In genomic region chr1:75284911-75285310, GRCm38 (mm10) we compare ENCODE assay signal across 33 mouse cellular contexts. TPM values are rescaled to one million over a fixed set of nuclear protein-coding genes. Genes with fewer than 3 reads are reported as not detected.
DNase-seq lines count a peak whose midpoint lies in the region; ATAC-seq and TF ChIP-seq lines count a peak whose summit lies in the region.
"Had no signal": no experiment of that assay in that cellular context is flagged by ENCODE, and none has a peak within 500 bp of the region (broad histone marks: within the 10 kb centered on the region; RNA-seq: fewer than 3 reads in every experiment).

No protein-coding gene starts in this region.

- TF ChIP-seq EP300 in liver, postnatal 0 days (IDR thresholded peaks at IDR 0.05; ENCODE audit: low read depth), result peak; percentile 35; the same call in 1 of the 2 replicates

- no peak overlapping the region for H3K9ac ChIP-seq in liver, postnatal 0 days (replicated peaks)
- H3K9ac ChIP-seq: forebrain, postnatal 0 days; hindbrain, embryonic 12.5 days; hindbrain, embryonic 15.5 days had no signal

- H3K4me2 ChIP-seq in liver, postnatal 0 days (ENCODE audit: low read depth, low read length), result no peak overlapping the region
- H3K4me2 ChIP-seq: heart, embryonic 11.5 days; hindbrain, embryonic 12.5 days; hindbrain, embryonic 15.5 days had no signal

- 74% methylated on average over 7 of the region's 7 CpGs for WGBS in liver, postnatal 0 days (ENCODE audit: insufficient replicate concordance)

- H3K4me1 ChIP-seq in liver, postnatal 0 days (ENCODE audit: insufficient read depth), result no peaks in the 10 kb centered on the region

- H3K27me3 ChIP-seq in liver, postnatal 0 days (ENCODE audit: insufficient read depth, low read length), result no peaks in the 10 kb centered on the region
- H3K27me3 ChIP-seq: hindbrain, embryonic 12.5 days; hindbrain, embryonic 15.5 days had no signal

- no peak overlapping the region for H3K27ac ChIP-seq in liver, postnatal 0 days (ENCODE audit: low read depth)
- H3K27ac ChIP-seq: gastrocnemius, adult 2 months; hindbrain, embryonic 12.5 days; hindbrain, embryonic 15.5 days had no signal

- H3K36me3 ChIP-seq in liver, postnatal 0 days (replicated peaks; ENCODE audit: insufficient read depth, low read length), result no peaks in the 10 kb centered on the region
- H3K36me3 ChIP-seq: hindbrain, embryonic 12.5 days; hindbrain, embryonic 15.5 days had no signal

- H3K4me3 ChIP-seq in liver, postnatal 0 days (ENCODE audit: low read depth, low read length), result no peak overlapping the region
- H3K4me3 ChIP-seq: gastrocnemius, adult 2 months; hindbrain, embryonic 12.5 days; hindbrain, embryonic 15.5 days had no signal

- ATAC-seq in liver, postnatal 0 days, result peak; percentile 29; the same call in 1 of the 2 replicates
- no peak for ATAC-seq in activated CD4-positive, CD25-positive, alpha-beta regulatory T cell, adult 4 months
- ATAC-seq: CD4-positive, CD25-positive, alpha-beta regulatory T cell, adult 4 months; forebrain, embryonic 14.5 days; forebrain, postnatal 0 days had no signal

- no peak for TF ChIP-seq CTCF in liver, postnatal 0 days (IDR thresholded peaks at IDR 0.05; ENCODE audit: low read depth)

- H3K9me3 ChIP-seq in liver, postnatal 0 days (ENCODE audit: low read length), result no peaks in the 10 kb centered on the region
- H3K9me3 ChIP-seq: hindbrain, embryonic 12.5 days; hindbrain, embryonic 15.5 days had no signal

- no peak for DNase-seq in liver, postnatal 0 days
- DNase-seq in liver, result no peak
- peak; percentile 10 for DNase-seq in lung, postnatal 14 days
- DNase-seq in lung, postnatal 4 days, result no peak
- peak; percentile 20 for DNase-seq in gonadal fat pad, adult 2 months (ENCODE audit: low read depth)
- no peak for DNase-seq in gastrocnemius, postnatal 25 days
- DNase-seq: adrenal gland, postnatal 10 days; adrenal gland, postnatal 36 days; cerebellum, adult 18-20 months; cerebellum, adult 9-10 months; cerebellum, postnatal 14 days; forebrain, postnatal 0 days; gastrocnemius, adult 2 months; gastrocnemius, postnatal 14 days had no signal

RNA-seq across cellular contexts. Expression of gene Resp18, which starts 6.7 kb away (rescaled TPM):
- polyA plus RNA-seq in liver, postnatal 0 days (2015; fragmentation: Nextera tagmentation; extraction: Ambion mirVana), result not detected in 2 replicates
- polyA plus RNA-seq in gonadal fat pad, adult 2 months (2012; rRNA removed), result not detected in 2 replicates
- total RNA-seq in gastrocnemius, postnatal 25 days (2021), result not detected
- polyA plus RNA-seq in activated CD4-positive, CD25-positive, alpha-beta regulatory T cell, adult 4 months (2017; shearing (Covaris generic)), result not detected
- total RNA-seq: gastrocnemius, adult 2 months; gastrocnemius, postnatal 14 days; granulocyte monocyte progenitor cell, adult 5-6 weeks; heart, adult 8-10 months; heart, postnatal 25 days; hematopoietic stem cell, adult 5-6 weeks; MEL had no signal
- polyA plus RNA-seq: C2C12; CD4-positive, CD25-positive, alpha-beta regulatory T cell, adult 4 months; heart, postnatal 0 days had no signal

RNA-seq across cellular contexts. Expression of gene Ptprn, which starts 20.6 kb away (rescaled TPM):
- polyA plus RNA-seq in liver, postnatal 0 days (2015; fragmentation: Nextera tagmentation; extraction: Ambion mirVana), result 0.02 and 0.09 TPM in 2 replicates
- polyA plus RNA-seq in gonadal fat pad, adult 2 months (2012; rRNA removed), result 0.03 and 0.62 TPM in 2 replicates
- not detected for total RNA-seq in gastrocnemius, postnatal 25 days (2021)
- under 1 TPM; 0.37 to 0.47 TPM for polyA plus RNA-seq in activated CD4-positive, CD25-positive, alpha-beta regulatory T cell, adult 4 months (2017; shearing (Covaris generic))
- total RNA-seq: gastrocnemius, adult 2 months; granulocyte monocyte progenitor cell, adult 5-6 weeks; hematopoietic stem cell, adult 5-6 weeks; MEL had no signal

RNA-seq across cellular contexts. Expression of gene Dnpep, which starts 32.9 kb away (rescaled TPM):
- 50.5 and 52.8 TPM in 2 replicates for polyA plus RNA-seq in liver, postnatal 0 days (2015; fragmentation: Nextera tagmentation; extraction: Ambion mirVana)
- polyA plus RNA-seq in gonadal fat pad, adult 2 months (2012; rRNA removed), result 150 and 168 TPM in 2 replicates
- total RNA-seq in gastrocnemius, postnatal 25 days (2021), result 10 to 100 TPM; 46.1 to 51.4 TPM
- polyA plus RNA-seq in activated CD4-positive, CD25-positive, alpha-beta regulatory T cell, adult 4 months (2017; shearing (Covaris generic)), result 10 to 100 TPM; 57.0 to 64.9 TPM

RNA-seq across cellular contexts. Expression of gene Dnajb2, which starts 48.7 kb away (rescaled TPM):
- polyA plus RNA-seq in liver, postnatal 0 days (2015; fragmentation: Nextera tagmentation; extraction: Ambion mirVana), result 29.0 and 31.0 TPM in 2 replicates
- 37.9 and 48.4 TPM in 2 replicates for polyA plus RNA-seq in gonadal fat pad, adult 2 months (2012; rRNA removed)
- total RNA-seq in gastrocnemius, postnatal 25 days (2021), result 10 to 100 TPM; 58.4 to 60.9 TPM
- 1 to 10 TPM; 5.9 to 7.1 TPM for polyA plus RNA-seq in activated CD4-positive, CD25-positive, alpha-beta regulatory T cell, adult 4 months (2017; shearing (Covaris generic))

RNA-seq across cellular contexts. Expression of gene A630095N17Rik, which starts 53.0 kb away (rescaled TPM):
- polyA plus RNA-seq in liver, postnatal 0 days (2015; fragmentation: Nextera tagmentation; extraction: Ambion mirVana), result 0.18 TPM in 1 of 2 replicates, not detected in the other
- not detected in 2 replicates for polyA plus RNA-seq in gonadal fat pad, adult 2 months (2012; rRNA removed)
- not detected for total RNA-seq in gastrocnemius, postnatal 25 days (2021)
- not detected for polyA plus RNA-seq in activated CD4-positive, CD25-positive, alpha-beta regulatory T cell, adult 4 months (2017; shearing (Covaris generic))
- total RNA-seq: adrenal gland, adult 18-20 months; adrenal gland, postnatal 10 days; adrenal gland, postnatal 36 days; forebrain, postnatal 0 days; gastrocnemius, adult 2 months; gastrocnemius, postnatal 14 days; heart, adult 8-10 months; heart, postnatal 25 days had no signal
- polyA plus RNA-seq: C2C12; CD4-positive, CD25-positive, alpha-beta regulatory T cell, adult 4 months; embryonic facial prominence, embryonic 11.5 days; embryonic facial prominence, embryonic 14.5 days; forebrain, embryonic 11.5 days; forebrain, embryonic 14.5 days; frontal cortex, adult 2 months; heart, embryonic 11.5 days; heart, embryonic 14.5 days; heart, postnatal 0 days; hindbrain, embryonic 12.5 days; hindbrain, embryonic 15.5 days had no signal

Comparison
In these comparisons a context has a peak if more than half of its experiments do, and no peak if none do; other contexts are left out.
1. DNase-seq: peak in lung, postnatal 14 days (single experiment) and gonadal fat pad, adult 2 months (single experiment); none in liver, postnatal 0 days (single experiment), liver (single experiment), lung, postnatal 4 days (0 of 2) and gastrocnemius, postnatal 25 days (single experiment).